Comparison of ENCODE assay signal across 8 mouse cellular contexts in the genomic region with DNA sequence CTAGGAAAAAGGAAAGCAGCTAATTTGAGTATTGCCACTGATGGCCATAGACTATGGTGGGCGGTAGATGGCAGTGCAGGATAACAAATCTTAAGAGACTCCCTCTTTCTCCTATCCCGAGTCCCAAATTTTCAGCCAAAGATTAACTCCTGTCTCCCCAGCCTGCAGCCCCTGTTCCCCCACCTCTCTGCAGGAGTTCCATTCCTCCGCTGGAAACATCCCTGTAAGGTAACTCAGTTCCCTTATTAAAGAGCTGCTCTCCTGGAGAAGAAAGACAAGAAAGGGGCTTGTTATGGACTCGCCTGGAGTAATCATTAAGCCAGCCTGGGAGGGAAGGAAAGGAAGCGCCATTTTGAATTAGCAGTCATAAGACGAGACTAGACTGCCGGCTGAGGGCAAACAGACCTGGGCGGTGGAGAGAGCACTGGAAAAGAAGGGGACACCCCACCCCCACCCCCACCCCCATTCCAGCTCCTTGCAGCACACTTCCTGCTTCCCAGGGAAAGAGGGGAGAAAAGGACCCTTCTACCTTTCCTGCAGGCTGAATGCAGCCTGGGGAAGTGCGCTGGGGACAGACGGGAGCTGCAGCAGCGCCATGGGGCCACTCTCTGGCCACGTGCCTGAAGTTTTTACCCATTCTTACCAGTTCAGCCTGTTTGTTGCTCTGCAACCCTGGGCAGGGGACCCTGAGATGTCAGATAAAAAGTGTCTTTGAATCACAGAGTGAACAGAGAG. TPM values are rescaled to one million over a fixed set of nuclear protein-coding genes. Genes with fewer than 3 reads are reported as not detected.
A peak's percentile ranks its signal among the peaks of the same experiment; 100 is the strongest.
DNase-seq lines count a peak whose midpoint lies in the region; ATAC-seq and TF ChIP-seq lines count a peak whose summit lies in the region.

No protein-coding gene starts in this region.

- under 1% methylated on average over 12 of the region's 12 CpGs for WGBS in hindbrain, embryonic 12.5 days
- under 1% methylated on average over 12 of the region's 12 CpGs for WGBS in lung, embryonic 15.5 days

- CTCF ChIA-PET in Patski (lab: Charles Lee): interaction anchor here (0.7 to 2.3 kb wide), 15 partner anchors 10 to 318 kb away, joined by 3 to 10 read pairs (median 4); partner anchors contain the start of gene Cc2d2a

- ATAC-seq in Patski: peak; percentile 92
- peak; percentile 95 for ATAC-seq in hindbrain, embryonic 12.5 days (ENCODE audit: low FRiP score)
- peak; percentile 93 for ATAC-seq in lung, embryonic 15.5 days (ENCODE audit: borderline replicate concordance, extremely low read depth, low FRiP score, low TSS enrichment)

- H3K9me3 ChIP-seq in hindbrain, embryonic 12.5 days (replicated peaks): no peaks in the 10 kb centered on the region
- no peaks in the 10 kb centered on the region for H3K9me3 ChIP-seq in lung, embryonic 15.5 days

- peak overlapping the region; percentile 48 for H3K4me3 ChIP-seq in hindbrain, embryonic 12.5 days
- H3K4me3 ChIP-seq in lung, embryonic 15.5 days: peak overlapping the region; percentile 56

- H3K27ac ChIP-seq in hindbrain, embryonic 12.5 days: peak overlapping the region; percentile 81
- peak overlapping the region; percentile 92 for H3K27ac ChIP-seq in lung, embryonic 15.5 days

- H3K9ac ChIP-seq in hindbrain, embryonic 12.5 days: peak overlapping the region; percentile 71
- peak overlapping the region; percentile 67 for H3K9ac ChIP-seq in lung, embryonic 15.5 days

- peak overlapping the region; percentile 56 for H3K4me2 ChIP-seq in hindbrain, embryonic 12.5 days (replicated peaks)
- peak overlapping the region; percentile 64 for H3K4me2 ChIP-seq in lung, embryonic 15.5 days

- in situ Hi-C loops in Patski (cut with MboI; ENCODE audit: low pct_unique_long_range_greater_than_20kb): no loop called here

- POLR2A ChIA-PET in Patski (lab: Charles Lee): interaction anchor here (0.6 to 2.3 kb wide), 5 partner anchors 9 to 520 kb away, joined by 3 to 11 read pairs (median 5); partner anchors contain the start of genes Cc2d2a and Fbxl5

- peaks cover 5% of the 10 kb centered on the region for H3K4me1 ChIP-seq in hindbrain, embryonic 12.5 days
- H3K4me1 ChIP-seq in lung, embryonic 15.5 days: peaks cover 8% of the 10 kb centered on the region

- peaks cover 5% of the 10 kb centered on the region; the same call in 1 of the 2 replicates for H3K36me3 ChIP-seq in hindbrain, embryonic 12.5 days
- peaks cover 20% of the 10 kb centered on the region for H3K36me3 ChIP-seq in lung, embryonic 15.5 days

- peak; percentile 77 for TF ChIP-seq CTCF in Patski (IDR thresholded peaks at IDR 0.05)

- DNase-seq in Patski (ENCODE audit: low read depth, low spot score): peak; percentile 75
- DNase-seq in cerebellum, adult 9-11 months: peak; percentile 89
- DNase-seq in frontal cortex, postnatal 14 days (ENCODE audit: low spot score in 2 of 2): peak; percentile 70 to 77
- peak; percentile 80 for DNase-seq in layer of hippocampus, adult 9-11 months
- peak; percentile 66 for DNase-seq in ovary, postnatal 14 days (ENCODE audit: low spot score)
- peak; percentile 80 for DNase-seq in urinary bladder, postnatal 14 days (ENCODE audit: low spot score)

- H3K27me3 ChIP-seq in Patski: no peaks in the 10 kb centered on the region
- no peaks in the 10 kb centered on the region for H3K27me3 ChIP-seq in hindbrain, embryonic 12.5 days
- H3K27me3 ChIP-seq in lung, embryonic 15.5 days: no peaks in the 10 kb centered on the region

RNA-seq across cellular contexts. Expression of gene Cc2d2a, which starts 10.2 kb away (rescaled TPM):
- polyA plus RNA-seq in Patski (2021): 67.5 TPM
- 10.1 and 10.9 TPM in 2 replicates for polyA plus RNA-seq in hindbrain, embryonic 12.5 days (2016; fragmentation: Nextera tagmentation; extraction: Ambion mirVana)
- polyA plus RNA-seq in lung, embryonic 15.5 days (2015; fragmentation: Nextera tagmentation; extraction: Ambion mirVana): 14.0 and 15.5 TPM in 2 replicates

Comparison
In these comparisons a context has a peak if more than half of its experiments do, and no peak if none do; other contexts are left out.
1. Peak in every context shown above with its lines: DNase-seq, ATAC-seq, H3K4me3 ChIP-seq and H3K27ac ChIP-seq.